Mouse (Mus musculus) hindbrain, embryonic 11.5 days (tissue): ENCODE measurements around the gene Bmpr2. TPM values are rescaled to one million over a fixed set of nuclear protein-coding genes. Genes with fewer than 3 reads are reported as not detected.
A peak's percentile ranks its signal among the peaks of the same experiment; 100 is the strongest.

ENCODE experiments used
- ATAC-seq: fragments of 200-750 bp; cut with Nextera tagmentation; 2 replicates; pipeline ENCODE4 v1.8.0; 2017; ENCODE audit warnings: mild to moderate bottlenecking, moderate TSS enrichment, moderate library complexity; ENCODE audit not compliant: low FRiP score
- DNase-seq: peaks from one replicate; pipeline ENCODE4 v3.0.0-alpha.2; 2015; ENCODE audit warnings: low spot score
- H3K27ac ChIP-seq: fragments of 300-500 bp; sonication (generic); 2 replicates; pipeline ENCODE4 v1.5.1; 2014; ENCODE audit warnings: mild to moderate bottlenecking, low read depth, low read length
- H3K27me3 ChIP-seq: fragments of 300-500 bp; sonication (generic); 2 replicates; pipeline ENCODE4 v1.6.1; 2014; ENCODE audit warnings: mild to moderate bottlenecking, low read length, moderate library complexity, mixed read lengths; ENCODE audit not compliant: control insufficient read depth, insufficient read depth
- H3K36me3 ChIP-seq: fragments of 300-500 bp; sonication (generic); 2 replicates; pipeline ENCODE4 v1.6.1; 2014; ENCODE audit warnings: mild to moderate bottlenecking, low read length, moderate library complexity, mixed read lengths; ENCODE audit not compliant: control insufficient read depth, insufficient read depth
- H3K4me1 ChIP-seq: fragments of 300-500 bp; sonication (generic); replicated peaks from 2 replicates; pipeline ENCODE4 v1.6.1; 2014; ENCODE audit warnings: low read length, mixed read lengths; ENCODE audit not compliant: control insufficient read depth, insufficient read depth
- H3K4me2 ChIP-seq: fragments of 300-500 bp; sonication (generic); replicated peaks from 2 replicates; pipeline ENCODE4 v1.6.1; 2014; ENCODE audit warnings: mild to moderate bottlenecking, low read depth, low read length
- H3K4me3 ChIP-seq: fragments of 300-500 bp; sonication (generic); 2 replicates; pipeline ENCODE4 v1.5.1; 2014; ENCODE audit warnings: low read depth, low read length
- H3K9ac ChIP-seq: fragments of 300-500 bp; sonication (generic); 2 replicates; pipeline ENCODE4 v1.6.1; 2014; ENCODE audit warnings: low read depth, low read length
- H3K9me3 ChIP-seq: fragments of 300-500 bp; sonication (generic); 2 replicates; pipeline ENCODE4 v1.6.1; 2016; ENCODE audit warnings: low read length; ENCODE audit not compliant: control insufficient read depth
- WGBS: fragments of 180-500 bp; shearing (Covaris S2); extraction: QIAGEN DNeasy Blood & Tissue Kit; methylation state at CpG from one replicate; pipeline ENCODE4 v1.1.7; 2014; 5-methylcytosine and 5-hydroxymethylcytosine counted together
- polyA plus RNA-seq: library from polyadenylated mRNA; unstranded; fragments of >200 nt; fragmentation: Nextera tagmentation; extraction: Ambion mirVana; gene quantifications from 2 replicates; pipeline ENCODE4 v1.2.1, GENCODE M21; 2014

The Bmpr2 gene
- polyA plus RNA-seq, 1 experiment from 2014 or later: 17.0 TPM

DNA sequence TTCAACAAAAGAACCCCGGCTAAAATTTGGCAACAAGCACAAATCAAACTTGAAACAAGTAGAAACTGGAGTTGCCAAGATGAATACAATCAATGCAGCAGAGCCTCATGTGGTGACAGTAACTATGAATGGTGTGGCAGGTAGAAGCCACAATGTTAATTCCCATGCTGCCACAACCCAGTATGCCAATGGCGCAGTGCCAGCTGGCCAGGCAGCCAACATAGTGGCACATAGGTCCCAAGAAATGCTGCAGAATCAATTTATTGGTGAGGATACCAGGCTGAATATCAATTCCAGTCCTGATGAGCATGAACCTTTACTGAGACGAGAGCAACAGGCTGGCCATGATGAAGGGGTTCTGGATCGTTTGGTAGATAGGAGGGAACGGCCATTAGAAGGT, 104.8 kb downstream of the Bmpr2 start:
- Histone ChIP-seq H3K9me3 (no peaks in the 10 kb centered on the region), H3K9ac (no peak overlapping the region), H3K27me3 (no peaks in the 10 kb centered on the region), H3K4me2 (no peak overlapping the region), H3K36me3 (peaks cover 20% of the 10 kb centered on the region; the same call in 1 of the 2 replicates), H3K27ac (no peak overlapping the region), H3K4me1 (no peaks in the 10 kb centered on the region), H3K4me3 (no peak overlapping the region)
- DNase-seq: no peak
- 96% methylated on average over 5 of the region's 5 CpGs for WGBS
- ATAC-seq: no peak

DNA sequence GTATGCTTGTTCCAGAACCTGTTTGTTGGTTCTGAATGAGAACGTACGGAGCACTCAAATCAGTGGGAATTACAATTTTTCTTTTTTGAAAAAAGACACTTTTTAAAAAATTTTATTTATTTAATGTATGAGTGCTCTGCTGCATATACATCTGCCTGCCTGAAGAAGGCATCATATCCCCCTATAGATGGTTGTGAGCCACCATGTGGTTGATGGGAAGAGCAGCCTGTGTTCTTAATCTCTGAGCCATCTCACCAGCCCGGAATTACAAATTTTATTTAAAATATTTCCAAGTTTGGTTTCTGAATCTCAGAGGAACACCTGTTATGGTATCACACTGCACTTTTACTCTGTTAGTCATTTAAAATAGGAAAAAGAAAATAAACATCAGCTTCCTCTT, 110.8 kb downstream of the Bmpr2 start:
- no peaks in the 10 kb centered on the region for H3K9me3 ChIP-seq
- H3K4me2 ChIP-seq: no peak overlapping the region
- 92% methylated on average over 3 of the region's 3 CpGs for WGBS
- no peak overlapping the region for H3K27ac ChIP-seq
- ATAC-seq (no peak), DNase-seq (no peak)
- H3K9ac ChIP-seq: no peak overlapping the region
- H3K4me3 ChIP-seq: no peak overlapping the region
- H3K4me1 ChIP-seq: no peaks in the 10 kb centered on the region
- H3K27me3 ChIP-seq: no peaks in the 10 kb centered on the region
- H3K36me3 ChIP-seq: 0 out of 2 replicates have a peak, but pooled peaks cover 3% of the 10 kb centered on the region

DNA sequence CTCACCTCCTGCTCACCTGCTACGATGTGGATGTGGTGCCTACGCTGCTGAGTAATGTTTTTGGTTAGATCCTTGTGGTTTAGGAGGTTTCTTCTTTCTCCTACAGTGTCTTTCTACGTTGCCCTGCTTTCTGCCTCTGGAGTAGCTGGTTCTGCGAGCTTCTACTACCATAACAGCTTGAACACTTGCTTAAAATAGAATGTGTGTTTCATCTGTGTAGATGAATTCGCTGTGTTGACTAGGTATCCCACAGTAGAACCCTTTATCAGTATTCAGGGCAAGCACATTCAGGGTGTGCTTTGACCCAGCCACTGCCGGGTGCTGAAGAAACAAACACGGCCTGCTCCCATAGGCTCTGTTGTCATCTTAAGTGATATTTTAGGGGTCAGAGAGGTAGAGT, 114.9 kb downstream of the Bmpr2 start:
- H3K4me3 ChIP-seq: no peak overlapping the region
- H3K36me3 ChIP-seq: no peaks in the 10 kb centered on the region
- H3K4me1 ChIP-seq: no peaks in the 10 kb centered on the region
- H3K27me3 ChIP-seq: no peaks in the 10 kb centered on the region
- no peak overlapping the region for H3K4me2 ChIP-seq
- H3K9me3 ChIP-seq: no peaks in the 10 kb centered on the region
- H3K27ac ChIP-seq: no peak overlapping the region
- WGBS: 92% methylated on average over 7 of the region's 7 CpGs
- no peak for DNase-seq
- ATAC-seq: no peak
- no peak overlapping the region for H3K9ac ChIP-seq

DNA sequence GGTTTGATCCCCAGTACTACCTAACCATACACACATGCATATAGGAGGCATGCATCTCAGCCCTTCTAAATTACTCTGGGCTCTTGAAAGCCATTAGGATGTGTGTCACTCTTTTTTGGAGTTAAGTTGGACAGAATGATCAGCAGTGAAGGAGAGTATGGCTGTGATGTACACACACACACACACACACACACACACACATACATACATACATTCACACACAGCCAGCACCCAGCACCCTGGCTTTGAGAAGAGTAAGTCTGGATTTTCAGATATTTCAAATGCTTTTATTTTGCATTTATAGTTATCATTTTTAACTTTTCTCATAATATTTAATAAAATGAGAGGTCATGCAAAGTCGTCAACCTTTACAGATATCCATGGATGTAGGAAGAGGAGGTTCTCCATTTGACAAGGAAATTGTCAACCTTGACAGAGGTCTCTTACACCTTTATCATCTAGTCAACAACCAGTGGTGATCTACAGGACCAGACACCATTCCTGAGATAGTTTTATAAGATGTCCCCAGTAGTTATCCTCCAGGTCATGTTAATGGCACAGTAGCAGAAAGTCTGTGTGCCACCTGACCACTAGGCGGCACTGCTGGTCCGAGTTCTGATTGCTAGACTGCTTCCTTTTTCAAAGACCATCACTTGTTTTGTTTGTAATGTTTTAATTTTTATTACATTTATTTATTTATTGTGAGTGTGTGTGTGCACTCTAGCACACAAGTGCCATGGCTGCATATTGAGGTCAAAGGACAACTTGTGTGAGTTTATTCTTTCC, 120.3 kb downstream of the Bmpr2 start:
- no peaks in the 10 kb centered on the region for H3K4me1 ChIP-seq
- H3K36me3 ChIP-seq: no peaks in the 10 kb centered on the region
- ATAC-seq: no peak
- no peak overlapping the region for H3K27ac ChIP-seq
- no peak overlapping the region for H3K9ac ChIP-seq
- no peak overlapping the region for H3K4me3 ChIP-seq
- peak; percentile 80 for DNase-seq
- 31% methylated on average over 3 of the region's 3 CpGs for WGBS
- no peaks in the 10 kb centered on the region for H3K27me3 ChIP-seq
- H3K9me3 ChIP-seq: no peaks in the 10 kb centered on the region
- H3K4me2 ChIP-seq: no peak overlapping the region

DNA sequence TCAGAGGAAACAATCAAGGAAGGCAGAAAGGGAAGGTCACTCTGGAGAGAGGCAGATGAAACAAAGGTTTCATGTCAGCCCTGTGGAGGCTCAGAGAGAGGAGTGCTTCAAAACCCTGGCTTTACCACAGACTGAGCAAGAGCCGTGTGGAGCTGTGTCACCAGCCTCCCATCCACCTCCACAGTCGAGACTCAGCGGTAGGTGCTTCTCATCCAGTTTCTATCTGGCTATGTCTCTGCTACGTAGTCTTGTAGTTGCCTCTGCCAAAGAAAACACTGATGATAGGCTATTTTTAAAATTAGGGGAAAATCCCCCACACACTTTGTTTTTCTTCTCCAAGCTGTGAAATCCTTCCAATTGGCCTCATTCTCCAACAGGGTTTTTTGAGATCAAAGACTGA, 123.7 kb downstream of the Bmpr2 start:
- DNase-seq (no peak), ATAC-seq (no peak)
- Histone ChIP-seq H3K9me3 (no peaks in the 10 kb centered on the region), H3K36me3 (no peaks in the 10 kb centered on the region), H3K27ac (no peak overlapping the region), H3K27me3 (no peaks in the 10 kb centered on the region), H3K4me2 (no peak overlapping the region), H3K4me1 (no peaks in the 10 kb centered on the region), H3K9ac (no peak overlapping the region), H3K4me3 (no peak overlapping the region)
- 73% methylated on average over 4 of the region's 4 CpGs for WGBS

DNA sequence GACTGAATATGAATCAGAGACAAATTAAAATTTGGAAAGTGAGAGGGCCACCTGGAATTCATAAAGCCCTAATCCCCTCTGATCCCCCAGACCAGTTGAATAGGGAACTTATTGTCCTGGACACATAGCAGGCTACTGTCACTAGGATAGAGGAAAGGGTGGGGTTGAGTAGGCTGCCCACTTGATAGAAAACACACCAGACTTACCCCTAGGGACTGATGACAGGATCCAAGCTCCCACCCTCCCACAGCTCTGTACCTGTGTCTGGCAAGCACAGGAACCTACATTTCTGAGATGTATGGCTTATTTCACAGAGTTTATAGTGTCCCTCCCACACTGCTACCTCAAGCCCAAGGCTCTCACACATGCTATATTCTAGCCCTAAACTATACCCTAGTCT, 124.8 kb downstream of the Bmpr2 start:
- Histone ChIP-seq H3K27me3 (no peaks in the 10 kb centered on the region), H3K9ac (no peak overlapping the region), H3K4me1 (no peaks in the 10 kb centered on the region), H3K4me3 (no peak overlapping the region), H3K36me3 (no peaks in the 10 kb centered on the region), H3K4me2 (no peak overlapping the region), H3K9me3 (no peaks in the 10 kb centered on the region), H3K27ac (no peak overlapping the region)
- DNase-seq (no peak), ATAC-seq (no peak)

DNA sequence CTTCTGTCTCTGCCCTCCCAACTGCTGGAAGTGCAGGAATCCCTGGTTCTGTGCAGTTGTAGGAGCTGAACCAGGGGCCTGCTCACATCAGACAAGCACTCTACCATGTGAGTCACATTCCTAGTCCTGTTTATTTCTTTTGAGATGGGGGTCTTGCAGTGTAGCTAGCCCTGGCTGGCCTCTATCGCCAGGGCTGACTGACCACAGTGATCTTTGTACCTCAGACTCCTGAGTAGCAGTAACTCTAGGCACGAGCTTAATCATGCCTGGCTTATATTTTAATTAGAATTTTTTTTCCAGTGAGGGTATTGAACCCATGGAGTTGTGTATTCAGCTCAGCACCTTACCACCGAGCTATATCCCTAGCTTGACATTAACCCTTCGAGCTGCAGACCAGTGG, 128.0 kb downstream of the Bmpr2 start:
- DNase-seq (no peak), ATAC-seq (no peak)
- H3K4me1 ChIP-seq: no peaks in the 10 kb centered on the region
- no peak overlapping the region for H3K27ac ChIP-seq
- H3K9me3 ChIP-seq: no peaks in the 10 kb centered on the region
- WGBS: 80% methylated on average over 4 of the region's 4 CpGs
- H3K4me3 ChIP-seq: no peak overlapping the region
- no peak overlapping the region for H3K4me2 ChIP-seq
- no peaks in the 10 kb centered on the region for H3K36me3 ChIP-seq
- no peak overlapping the region for H3K9ac ChIP-seq
- no peaks in the 10 kb centered on the region for H3K27me3 ChIP-seq

DNA sequence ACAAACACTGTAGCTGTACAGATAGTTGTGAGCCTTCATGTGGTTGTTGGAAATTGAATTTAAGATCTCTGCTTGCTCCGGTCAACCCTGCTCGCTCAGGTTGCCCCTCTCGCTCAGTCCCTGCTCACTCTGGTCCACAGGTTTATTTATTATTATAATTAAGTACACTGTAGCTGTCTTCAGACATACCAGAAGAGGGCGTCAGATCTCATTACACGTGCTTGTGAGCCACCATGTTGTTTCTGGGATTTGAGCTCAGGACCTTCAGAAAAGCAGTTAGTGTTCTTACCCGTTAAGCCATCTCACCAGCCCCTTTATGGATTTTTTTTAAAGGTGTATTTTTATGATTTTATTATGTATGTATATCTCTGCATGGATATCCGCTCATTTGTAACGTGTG, 129.6 kb downstream of the Bmpr2 start:
- DNase-seq: no peak
- no peaks in the 10 kb centered on the region for H3K9me3 ChIP-seq
- no peak overlapping the region for H3K4me2 ChIP-seq
- no peak for ATAC-seq
- H3K27ac ChIP-seq: no peak overlapping the region
- no peak overlapping the region for H3K4me3 ChIP-seq
- no peaks in the 10 kb centered on the region for H3K4me1 ChIP-seq
- no peaks in the 10 kb centered on the region for H3K27me3 ChIP-seq
- H3K9ac ChIP-seq: no peak overlapping the region
- H3K36me3 ChIP-seq: no peaks in the 10 kb centered on the region
- WGBS: 89% methylated on average over 8 of the region's 8 CpGs

DNA sequence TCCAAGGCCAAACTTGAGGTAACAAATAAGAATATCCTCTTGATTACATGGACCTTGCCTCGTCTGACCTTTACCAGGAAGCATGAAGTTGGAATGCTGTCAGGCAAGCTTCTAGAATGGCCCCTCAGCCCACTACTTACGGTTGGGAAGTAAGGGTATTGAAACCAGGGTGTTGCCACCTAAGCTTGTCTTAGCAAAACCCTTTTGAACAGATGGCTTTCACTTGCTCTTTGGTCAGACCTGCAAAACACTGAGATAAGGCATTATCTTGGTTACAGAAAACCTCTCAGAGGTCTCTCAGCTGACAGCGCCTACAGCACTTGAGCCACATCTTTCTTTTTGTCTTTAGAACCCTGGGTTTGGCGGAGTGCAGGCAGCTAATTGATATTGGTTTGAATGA, 130.8 kb downstream of the Bmpr2 start:
- Histone ChIP-seq H3K4me3 (no peak overlapping the region), H3K27ac (no peak overlapping the region), H3K4me2 (no peak overlapping the region), H3K4me1 (no peaks in the 10 kb centered on the region), H3K36me3 (no peaks in the 10 kb centered on the region), H3K9ac (no peak overlapping the region), H3K9me3 (no peaks in the 10 kb centered on the region), H3K27me3 (no peaks in the 10 kb centered on the region)
- ATAC-seq (no peak), DNase-seq (no peak)
- 90% methylated on average over 4 of the region's 4 CpGs for WGBS
